Mouse (Mus musculus) layer of hippocampus, adult 18-20 months (tissue): ENCODE data around the gene Lpin1. TPM values are rescaled to one million over a fixed set of nuclear protein-coding genes. Genes with fewer than 3 reads are reported as not detected.
A peak's percentile ranks its signal among the peaks of the same experiment; 100 is the strongest.

Experiments
- DNase-seq, 2 experiments: peaks; one replicate each; pipeline ENCODE4 v3.0.0; 2022; ENCODE audit warnings: low spot score in 2 of 2
- long read RNA-seq: library from polyadenylated mRNA; stranded (forward); transcript quantifications from one replicate; pipeline ENCODE4 v2.0.0, GENCODE M21; 2021
- total RNA-seq, 2 experiments: library from RNA; stranded (reverse); gene quantifications; 2 replicates each; pipeline ENCODE4 v1.2.3; 2021

Gene Lpin1
- 10 to 100 TPM; 27.3 TPM for total RNA-seq
- long read RNA-seq, full-length matches to known transcripts: 10 of 38 reads
- long read RNA-seq, partial matches to known transcripts: 11 of 38 reads
- long read RNA-seq, other reads (novel, unspliced or antisense): 17 of 38 reads

GRCm38 (mm10) chr12:16610936-16611335 is at the start of gene Lpin1:
Lpin1 (minus strand) TSS chr12:16610966.
- no peak for DNase-seq

- peak; percentile 33 to 66 for DNase-seq
Observed at GRCm38 (mm10) chr12:16656906-16657875, 46.4 kb upstream of the Lpin1 start.

- no peak for DNase-seq
Observed at GRCm38 (mm10) chr12:16655604-16656003, 44.8 kb upstream of the Lpin1 start.

- peak; percentile 54 to 71 for DNase-seq
Observed at GRCm38 (mm10) chr12:16653332-16654093, 42.7 kb upstream of the Lpin1 start, which contains the start of gene Ntsr2. Ntsr2 (plus strand) TSS chr12:16653382.

GRCm38 (mm10) chr12:16649819-16650218 is 39.1 kb upstream of the Lpin1 start:
- DNase-seq: no peak

- DNase-seq: no peak
Observed at GRCm38 (mm10) chr12:16648273-16648672, 37.5 kb upstream of the Lpin1 start.

- no peak for DNase-seq
Observed at GRCm38 (mm10) chr12:16646780-16647409, 36.1 kb upstream of the Lpin1 start.

GRCm38 (mm10) chr12:16644698-16645097 is 33.9 kb upstream of the Lpin1 start:
- no peak for DNase-seq

GRCm38 (mm10) chr12:16643508-16644345 is 33.0 kb upstream of the Lpin1 start:
- peak in 1 of 2 experiments; percentile 35 for DNase-seq

- no peak for DNase-seq
Observed at GRCm38 (mm10) chr12:16642000-16642399, 31.2 kb upstream of the Lpin1 start.

GRCm38 (mm10) chr12:16640075-16640474 is 29.3 kb upstream of the Lpin1 start:
- DNase-seq: no peak

GRCm38 (mm10) chr12:16639078-16639771 is 28.5 kb upstream of the Lpin1 start:
- no peak for DNase-seq

GRCm38 (mm10) chr12:16635816-16636215 is 25.1 kb upstream of the Lpin1 start:
- no peak for DNase-seq

- DNase-seq: peak in 1 of 2 experiments; percentile 68
Observed at GRCm38 (mm10) chr12:16634075-16634813, 23.5 kb upstream of the Lpin1 start.

- no peak for DNase-seq
Observed at GRCm38 (mm10) chr12:16633235-16633634, 22.5 kb upstream of the Lpin1 start.

GRCm38 (mm10) chr12:16631423-16631822 is 20.7 kb upstream of the Lpin1 start:
- no peak for DNase-seq

- DNase-seq: no peak
Observed at GRCm38 (mm10) chr12:16630866-16631185, 20.1 kb upstream of the Lpin1 start.

- DNase-seq: no peak
Observed at GRCm38 (mm10) chr12:16630152-16630865, 19.5 kb upstream of the Lpin1 start.
